Mouse (Mus musculus) heart, embryonic 10.5 days (tissue): ENCODE results near the gene Bend4. TPM values are rescaled to one million over a fixed set of nuclear protein-coding genes. Genes with fewer than 3 reads are reported as not detected.

Source experiments
- DNase-seq: peaks from one replicate; pipeline ENCODE4 v3.0.0-alpha.2; 2017; ENCODE audit warnings: low spot score
- H3K27ac ChIP-seq: fragments of 300-500 bp; sonication (generic); 2 replicates; pipeline ENCODE4 v1.5.1; 2016; ENCODE audit warnings: mild to moderate bottlenecking
- H3K27me3 ChIP-seq: fragments of 300-500 bp; sonication (generic); 2 replicates; pipeline ENCODE4 v1.6.1; 2016; ENCODE audit warnings: mild to moderate bottlenecking; ENCODE audit not compliant: poor library complexity, insufficient read depth, severe bottlenecking
- H3K36me3 ChIP-seq: fragments of 300-500 bp; sonication (generic); 2 replicates; pipeline ENCODE4 v1.6.1; 2016; ENCODE audit warnings: mild to moderate bottlenecking, moderate library complexity
- H3K4me1 ChIP-seq: fragments of 300-500 bp; sonication (generic); 2 replicates; pipeline ENCODE4 v1.6.1; 2016; ENCODE audit warnings: mild to moderate bottlenecking
- H3K4me3 ChIP-seq: fragments of 300-500 bp; sonication (generic); 2 replicates; pipeline ENCODE4 v1.5.1; 2016; ENCODE audit warnings: mild to moderate bottlenecking, moderate library complexity
- H3K9me3 ChIP-seq: fragments of 300-500 bp; sonication (generic); 2 replicates; pipeline ENCODE4 v1.6.1; 2016; ENCODE audit warnings: mild to moderate bottlenecking, moderate library complexity
- WGBS: fragments of 180-500 bp; shearing (Covaris S2); methylation state at CpG from one replicate; pipeline ENCODE4 v1.1.7; 2016; 5-methylcytosine and 5-hydroxymethylcytosine counted together
- polyA plus RNA-seq: library from polyadenylated mRNA; unstranded; fragments of >200 nt; fragmentation: Nextera tagmentation; extraction: Ambion mirVana; gene quantifications from 2 replicates; pipeline ENCODE4 v1.2.1, GENCODE M21; 2016

The Bend4 gene
- polyA plus RNA-seq, 1 experiment from 2014 or later: 24.0 TPM

DNA sequence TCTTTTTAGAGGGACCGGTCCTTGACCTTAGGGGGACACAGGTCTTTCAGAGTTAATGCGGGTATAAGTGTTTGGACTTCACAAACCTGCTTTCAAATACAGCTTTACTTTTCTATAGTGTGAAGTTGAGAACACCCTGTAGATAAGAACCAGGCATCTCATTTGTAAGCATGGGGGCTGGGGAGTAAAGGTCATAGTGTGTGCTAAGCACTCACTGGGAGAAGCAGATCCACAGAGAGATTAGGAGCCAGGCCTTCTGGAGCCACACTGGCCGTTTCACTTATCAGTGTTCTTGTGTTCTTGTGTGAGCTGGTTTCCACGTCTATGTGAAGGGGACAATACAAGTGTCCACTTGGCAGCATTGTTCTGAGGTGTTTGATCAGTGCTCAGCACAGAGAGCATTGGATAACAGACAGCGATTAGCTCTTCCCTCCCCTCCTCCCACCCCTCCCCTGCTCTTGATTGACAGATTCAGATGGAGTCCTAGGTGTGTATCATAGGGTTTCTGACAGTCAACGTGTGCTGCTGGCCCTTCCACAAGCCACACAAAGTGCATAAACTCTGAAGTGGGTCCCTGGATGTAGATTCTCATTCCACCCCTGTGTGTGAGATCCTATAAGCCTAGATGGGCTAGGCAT lies 14.8 kb upstream of the Bend4 start:
- Histone ChIP-seq H3K36me3 (no peaks in the 10 kb centered on the region), H3K27ac (no peak overlapping the region), H3K9me3 (no peaks in the 10 kb centered on the region), H3K4me3 (no peak overlapping the region), H3K4me1 (peaks cover 35% of the 10 kb centered on the region), H3K27me3 (peaks cover 13% of the 10 kb centered on the region)
- no peak for DNase-seq
- WGBS: 23% methylated on average over 6 of the region's 6 CpGs

DNA sequence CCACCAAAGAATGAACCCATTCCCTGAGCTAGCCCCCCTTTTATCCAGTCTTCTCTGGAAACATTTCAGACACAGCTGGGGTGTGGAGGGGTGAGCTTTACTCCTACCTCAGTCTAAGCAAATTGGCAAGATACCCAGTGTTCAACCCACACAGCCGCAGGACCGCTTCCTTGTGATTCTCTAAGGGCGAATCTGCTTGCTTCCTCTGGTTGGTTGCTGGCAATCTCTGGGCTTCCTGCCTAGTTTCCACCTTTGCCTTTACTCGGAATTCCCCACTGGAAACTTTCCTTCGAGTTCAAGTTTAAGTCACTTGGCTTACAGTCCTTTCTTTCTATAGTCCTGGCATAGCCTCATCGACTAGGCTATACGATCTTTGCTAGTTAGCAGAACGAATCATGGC lies 12.5 kb upstream of the Bend4 start:
- H3K9me3 ChIP-seq: no peaks in the 10 kb centered on the region
- WGBS: 78% methylated on average over 8 of the region's 8 CpGs
- no peak for DNase-seq
- H3K27me3 ChIP-seq: peaks cover 13% of the 10 kb centered on the region
- no peak overlapping the region for H3K4me3 ChIP-seq
- no peak overlapping the region for H3K27ac ChIP-seq
- peaks cover 30% of the 10 kb centered on the region for H3K4me1 ChIP-seq
- no peaks in the 10 kb centered on the region for H3K36me3 ChIP-seq

DNA sequence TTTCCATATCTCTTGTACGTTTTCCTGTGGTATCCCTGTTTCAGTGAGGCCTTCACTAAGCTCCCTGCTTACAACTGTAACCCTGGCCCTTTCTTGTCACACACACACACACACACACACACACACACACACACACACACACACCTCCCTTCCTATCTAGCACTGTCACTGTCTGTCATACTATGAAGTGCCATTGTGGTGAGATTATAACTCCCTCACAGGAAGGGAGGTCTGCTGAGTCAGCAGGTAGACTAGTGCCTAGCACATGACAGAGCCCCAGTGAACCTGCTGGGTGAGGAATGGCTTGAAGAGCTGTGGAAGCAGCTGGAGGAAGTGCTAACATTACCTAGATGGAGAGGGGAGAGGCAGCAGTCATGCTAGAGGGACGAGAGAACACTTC lies 9.3 kb upstream of the Bend4 start:
- 32% methylated on average over 2 of the region's 2 CpGs for WGBS
- Histone ChIP-seq H3K9me3 (no peaks in the 10 kb centered on the region), H3K36me3 (no peaks in the 10 kb centered on the region), H3K27ac (no peak overlapping the region), H3K27me3 (peaks cover 13% of the 10 kb centered on the region), H3K4me3 (no peak overlapping the region), H3K4me1 (peaks cover 9% of the 10 kb centered on the region)
- DNase-seq: no peak

DNA sequence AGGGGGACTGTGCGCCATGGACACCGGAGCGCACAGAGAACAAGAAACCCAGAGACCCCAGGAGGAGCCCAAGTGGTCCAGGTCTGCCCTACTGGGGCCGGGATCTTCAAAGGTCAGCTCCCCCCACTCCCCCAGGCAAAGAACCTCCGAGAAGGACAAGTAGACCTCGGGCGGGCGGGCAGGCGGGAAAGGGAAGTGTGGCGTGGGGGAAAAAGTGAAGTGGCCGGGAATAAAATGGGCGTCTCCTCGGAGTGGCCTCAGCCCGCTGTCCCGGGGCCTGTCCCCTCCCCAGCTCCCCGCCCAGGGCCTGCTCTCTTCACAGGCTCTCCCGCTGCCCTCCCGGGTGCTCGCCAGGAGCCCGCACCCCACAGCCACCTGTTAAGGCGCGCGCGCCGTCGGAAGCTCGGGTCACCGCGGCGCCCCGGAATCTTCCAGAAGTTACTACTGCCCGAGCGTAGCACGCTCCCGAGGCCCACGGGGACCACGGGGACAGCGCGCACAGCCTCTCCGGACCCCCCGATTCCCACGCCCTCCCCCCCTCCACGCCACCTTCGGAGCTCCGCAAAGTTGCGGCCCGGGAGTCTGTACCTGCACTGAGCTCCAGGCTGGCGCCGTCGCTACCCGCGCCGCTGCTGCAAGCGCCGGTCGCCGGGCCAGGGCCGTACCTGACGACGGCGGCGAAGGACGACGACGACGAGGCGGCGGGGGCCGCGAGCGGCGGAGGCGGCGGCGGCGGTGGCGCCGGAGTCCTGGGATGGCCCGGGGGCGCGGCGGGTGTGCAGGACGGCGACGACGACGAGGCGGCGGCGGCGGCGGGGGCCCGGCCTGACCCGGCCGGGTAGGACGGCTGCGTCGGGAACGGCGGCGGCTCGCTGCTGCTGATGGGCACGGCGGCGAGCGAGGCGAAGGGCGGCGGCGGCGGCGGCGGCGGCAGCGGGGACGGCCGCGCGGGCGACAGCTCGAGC lies 1.4 kb downstream of the Bend4 start:
- no peaks in the 10 kb centered on the region for H3K9me3 ChIP-seq
- no peaks in the 10 kb centered on the region for H3K27me3 ChIP-seq
- no peaks in the 10 kb centered on the region for H3K36me3 ChIP-seq
- H3K4me1 ChIP-seq: peaks cover 24% of the 10 kb centered on the region
- no peak for DNase-seq
- peak overlapping the region; percentile 77 for H3K4me3 ChIP-seq
- WGBS: 2% methylated on average over 73 of the region's 121 CpGs
- H3K27ac ChIP-seq: peak overlapping the region; percentile 95

DNA sequence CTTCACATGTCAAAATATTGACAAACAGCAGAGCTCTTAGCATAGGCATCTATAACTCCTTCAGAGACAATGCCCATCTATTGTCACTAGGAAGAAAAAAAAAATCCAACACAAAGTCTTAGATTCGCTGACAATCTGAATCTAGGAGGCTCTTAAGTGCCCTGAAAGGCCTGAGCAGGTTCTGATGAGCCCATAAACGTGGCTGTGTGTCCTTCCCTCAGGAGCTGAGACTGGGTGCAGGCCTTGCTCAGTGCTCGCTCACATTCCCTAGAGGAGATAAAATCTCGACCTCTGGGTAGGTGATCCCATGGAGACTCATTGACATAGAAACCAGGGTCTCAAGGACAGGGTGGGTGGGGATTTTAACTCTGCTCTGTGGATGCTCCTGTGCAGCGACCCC lies 2.1 kb downstream of the Bend4 start:
- Histone ChIP-seq H3K4me3 (peak overlapping the region; percentile 77), H3K9me3 (no peaks in the 10 kb centered on the region), H3K4me1 (peaks cover 32% of the 10 kb centered on the region), H3K27ac (peak overlapping the region; percentile 95), H3K27me3 (no peaks in the 10 kb centered on the region), H3K36me3 (no peaks in the 10 kb centered on the region)
- WGBS: 12% methylated on average over 5 of the region's 5 CpGs
- no peak for DNase-seq

DNA sequence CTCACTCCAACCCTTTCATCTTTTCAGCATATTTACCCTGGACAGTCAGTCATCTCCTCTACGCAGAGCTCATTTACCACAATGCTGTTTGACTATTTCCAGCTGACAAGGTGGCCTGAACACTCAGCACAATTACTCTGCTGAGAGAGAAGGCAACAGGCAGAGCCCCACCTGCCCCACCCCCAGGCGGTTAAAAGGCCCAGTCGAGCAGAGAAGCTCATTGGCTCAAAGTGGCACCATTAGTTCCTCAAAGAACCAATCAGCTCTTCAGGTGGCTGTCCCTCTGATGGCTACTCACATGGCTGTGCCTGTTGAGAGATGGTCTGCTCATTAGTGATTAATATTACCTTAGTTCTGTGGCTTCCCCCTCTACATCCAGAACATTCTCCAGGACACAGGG lies 3.5 kb downstream of the Bend4 start:
- Histone ChIP-seq H3K27me3 (no peaks in the 10 kb centered on the region), H3K4me3 (0 out of 2 replicates have a peak overlapping the region, but pooled peaks have one; percentile 12), H3K27ac (no peak overlapping the region), H3K9me3 (no peaks in the 10 kb centered on the region), H3K36me3 (no peaks in the 10 kb centered on the region), H3K4me1 (peaks cover 45% of the 10 kb centered on the region)
- 44% methylated on average over 3 of the region's 3 CpGs for WGBS
- no peak for DNase-seq

DNA sequence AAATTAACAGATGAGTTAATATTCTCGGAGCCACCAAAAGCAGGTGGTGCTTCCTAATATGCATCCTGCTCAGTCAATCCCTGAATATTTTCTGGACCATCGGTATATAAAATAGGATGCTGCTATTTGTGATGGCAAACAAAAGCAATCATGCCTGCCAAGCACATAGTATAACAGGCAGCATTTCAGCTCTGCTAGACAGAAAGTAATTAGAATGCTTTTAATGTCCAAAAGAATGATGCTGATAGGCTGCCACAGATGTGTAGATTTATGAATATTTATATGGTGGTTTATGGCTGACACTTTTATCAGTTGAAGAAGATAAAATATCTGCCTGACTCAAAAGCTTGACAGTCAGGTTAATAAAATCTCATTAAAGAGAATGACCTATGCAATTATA lies 4.1 kb downstream of the Bend4 start:
- no peak for DNase-seq
- no peaks in the 10 kb centered on the region for H3K9me3 ChIP-seq
- no peak overlapping the region for H3K4me3 ChIP-seq
- H3K4me1 ChIP-seq: peaks cover 51% of the 10 kb centered on the region
- no peaks in the 10 kb centered on the region for H3K36me3 ChIP-seq
- no peak overlapping the region for H3K27ac ChIP-seq
- WGBS: 88% methylated on average over 2 of the region's 2 CpGs
- H3K27me3 ChIP-seq: no peaks in the 10 kb centered on the region

DNA sequence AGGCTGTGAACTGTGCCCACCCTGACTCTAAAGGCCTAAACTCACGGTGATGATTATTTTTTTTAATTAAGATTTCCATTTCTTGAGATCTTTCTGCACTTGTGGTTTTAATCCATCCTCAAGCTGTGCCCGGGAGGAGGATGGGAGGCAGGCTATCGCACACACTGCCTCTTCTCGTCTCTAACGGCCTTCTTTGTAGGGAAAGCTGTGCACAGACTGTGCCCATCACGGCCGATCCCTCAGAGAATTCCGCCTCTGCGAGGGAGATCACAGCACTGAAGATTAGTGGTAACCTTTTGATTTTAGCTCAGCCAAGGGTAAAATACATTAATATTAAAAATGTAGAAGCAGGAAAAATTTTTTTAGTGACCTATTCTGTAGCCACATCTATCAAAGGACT lies 4.8 kb downstream of the Bend4 start:
- WGBS: 67% methylated on average over 9 of the region's 9 CpGs
- Histone ChIP-seq H3K36me3 (no peaks in the 10 kb centered on the region), H3K4me1 (peaks cover 58% of the 10 kb centered on the region)

DNA sequence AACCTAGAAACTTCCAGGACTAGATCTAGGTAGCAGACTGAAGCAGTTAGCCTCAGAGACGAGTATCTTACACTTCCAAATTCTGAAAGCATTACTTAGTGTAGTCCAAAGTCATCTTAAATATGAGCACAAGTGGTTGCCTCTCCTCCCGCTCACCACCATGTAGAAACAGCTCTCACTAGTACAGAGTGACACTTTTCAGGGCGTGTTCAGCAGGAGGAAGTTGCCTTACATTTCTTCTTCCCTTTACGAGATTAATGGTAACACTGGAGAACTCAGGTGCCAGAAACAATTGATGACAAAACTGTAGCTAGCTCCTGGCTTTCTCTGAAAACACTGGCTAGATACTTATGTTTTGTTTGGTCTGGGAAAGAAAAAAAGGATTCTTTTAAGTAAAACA lies 8.7 kb downstream of the Bend4 start:
- H3K27ac ChIP-seq: no peak overlapping the region
- no peaks in the 10 kb centered on the region for H3K9me3 ChIP-seq
- 76% methylated on average over 4 of the region's 4 CpGs for WGBS
- H3K4me3 ChIP-seq: no peak overlapping the region
- no peaks in the 10 kb centered on the region for H3K27me3 ChIP-seq
- H3K4me1 ChIP-seq: peaks cover 49% of the 10 kb centered on the region
- DNase-seq: no peak
- peaks cover 31% of the 10 kb centered on the region for H3K36me3 ChIP-seq

More for the DNA sequence above, 4.8 kb downstream of the Bend4 start:
- DNase-seq: no peak
- H3K4me3 ChIP-seq: no peak overlapping the region
- no peaks in the 10 kb centered on the region for H3K9me3 ChIP-seq
- H3K27me3 ChIP-seq: no peaks in the 10 kb centered on the region
- 0 out of 2 replicates have a peak overlapping the region, but pooled peaks have one; percentile 7 for H3K27ac ChIP-seq

DNA sequence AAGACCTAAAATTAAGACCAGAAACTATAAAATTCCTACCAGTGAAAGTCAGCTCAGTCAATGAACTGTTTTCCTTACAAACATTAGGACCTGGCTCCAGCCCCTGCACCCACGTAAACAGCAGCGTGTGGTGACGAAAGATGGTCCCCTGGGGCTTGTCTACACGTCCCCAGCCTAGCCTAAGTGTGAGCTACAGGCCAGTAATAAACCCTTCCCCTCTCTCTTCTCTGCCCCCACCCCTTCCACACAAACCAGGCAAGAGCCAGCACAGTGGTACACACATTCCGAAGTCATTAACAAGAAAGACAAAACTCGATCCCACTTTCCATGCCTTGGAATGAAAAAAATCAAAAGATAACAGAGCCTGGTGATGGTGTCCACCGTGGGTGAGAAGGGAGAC lies 16.6 kb downstream of the Bend4 start:
- Histone ChIP-seq H3K27me3 (no peaks in the 10 kb centered on the region), H3K27ac (peak overlapping the region; percentile 6; the same call in 1 of the 2 replicates), H3K4me1 (peaks cover 45% of the 10 kb centered on the region), H3K36me3 (peaks cover 45% of the 10 kb centered on the region), H3K4me3 (no peak overlapping the region), H3K9me3 (no peaks in the 10 kb centered on the region)
- no peak for DNase-seq
- 48% methylated on average over 7 of the region's 7 CpGs for WGBS

DNA sequence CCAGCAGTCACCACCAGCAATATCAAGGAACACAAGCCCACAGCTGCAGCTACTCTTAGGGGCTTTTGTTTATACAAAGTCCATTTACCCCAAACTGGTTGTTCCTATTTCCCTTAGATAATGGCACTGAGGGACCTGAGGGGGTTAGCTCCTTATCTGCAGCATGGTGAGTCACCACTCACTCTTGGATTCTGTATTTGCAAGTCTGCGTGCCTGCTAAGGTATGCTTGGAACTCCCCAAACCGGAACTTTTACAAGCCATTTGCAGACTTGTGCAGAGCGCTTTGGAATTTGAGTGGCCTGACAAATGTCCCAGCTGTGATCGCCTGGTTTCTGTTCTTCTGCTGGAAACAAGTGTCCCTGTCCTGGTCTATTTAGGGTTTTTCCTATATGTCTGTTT lies 17.7 kb downstream of the Bend4 start:
- Histone ChIP-seq H3K27ac (peak overlapping the region; percentile 76; the same call in 1 of the 2 replicates), H3K9me3 (no peaks in the 10 kb centered on the region), H3K36me3 (peaks cover 42% of the 10 kb centered on the region), H3K4me3 (no peak overlapping the region), H3K4me1 (peaks cover 45% of the 10 kb centered on the region), H3K27me3 (no peaks in the 10 kb centered on the region)
- 15% methylated on average over 4 of the region's 4 CpGs for WGBS
- peak; percentile 84 for DNase-seq

DNA sequence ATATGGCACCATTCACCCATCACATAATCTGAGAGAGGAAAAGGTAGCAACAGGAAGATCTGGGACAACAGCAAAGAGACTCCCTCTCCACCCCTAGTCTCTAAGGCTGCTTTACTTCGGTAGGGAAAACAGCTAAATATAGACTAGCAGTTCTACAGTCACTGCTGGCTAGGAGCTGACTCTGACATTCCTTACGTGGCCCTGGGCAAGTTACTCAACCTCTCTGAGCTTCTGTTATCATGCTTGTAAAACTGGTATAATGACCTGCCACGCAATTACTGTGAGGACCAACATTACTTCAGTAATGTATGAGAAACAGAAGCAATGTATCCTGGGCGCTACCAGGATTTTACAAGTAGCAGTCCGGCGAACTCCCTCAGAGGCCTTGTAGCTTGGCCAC lies 19.7 kb downstream of the Bend4 start:
- Histone ChIP-seq H3K27me3 (no peaks in the 10 kb centered on the region), H3K9me3 (no peaks in the 10 kb centered on the region), H3K27ac (peak overlapping the region; percentile 85), H3K4me1 (peaks cover 45% of the 10 kb centered on the region), H3K4me3 (no peak overlapping the region), H3K36me3 (peaks cover 43% of the 10 kb centered on the region)
- DNase-seq: no peak
- 60% methylated on average over 6 of the region's 6 CpGs for WGBS

DNA sequence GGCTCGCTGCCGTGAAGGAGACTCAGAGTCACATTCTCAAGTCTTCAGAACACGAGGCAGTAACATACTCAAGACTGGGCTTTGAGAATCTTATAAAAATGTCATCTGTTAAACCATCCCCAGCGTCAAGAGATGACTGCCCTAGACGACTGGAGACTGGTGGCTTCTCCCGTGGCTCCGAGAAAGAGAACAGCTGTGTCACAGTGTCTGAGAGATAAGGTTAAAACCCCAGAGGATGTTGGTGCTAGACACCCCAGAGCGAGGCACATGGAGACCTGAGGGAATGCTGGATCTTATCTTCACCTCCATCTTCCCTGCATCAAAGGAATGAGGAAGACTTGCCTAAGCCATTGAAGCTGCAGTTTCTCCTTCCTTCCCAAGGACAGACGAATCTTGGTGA lies 23.2 kb downstream of the Bend4 start:
- 59% methylated on average over 9 of the region's 9 CpGs for WGBS
- Histone ChIP-seq H3K9me3 (no peaks in the 10 kb centered on the region), H3K27me3 (no peaks in the 10 kb centered on the region), H3K4me1 (peaks cover 28% of the 10 kb centered on the region), H3K27ac (no peak overlapping the region), H3K36me3 (peaks cover 48% of the 10 kb centered on the region), H3K4me3 (no peak overlapping the region)
- no peak for DNase-seq
